Mouse (Mus musculus) small intestine, adult 2 months (tissue): ENCODE results near the gene Rngtt.
A peak's percentile ranks its signal among the peaks of the same experiment; 100 is the strongest.

Experiments used
- CTCF ChIP-seq: fragments of 200-500 bp; IDR thresholded peaks from 2 replicates; pipeline ENCODE4 v1.5.1; 2012; ENCODE audit warnings: low read depth, mild to moderate bottlenecking, control low read depth, inconsistent platforms, low read length, moderate library complexity, mixed read lengths; ENCODE audit not compliant: insufficient replicate concordance, insufficient read length; ENCODE audit errors: extremely low read depth
- POLR2A ChIP-seq: fragments of 200-500 bp; IDR thresholded peaks from 2 replicates; pipeline ENCODE4 v1.6.1; 2012; ENCODE audit warnings: low read depth, mild to moderate bottlenecking, control low read depth, inconsistent platforms, low read length, moderate library complexity

DNA sequence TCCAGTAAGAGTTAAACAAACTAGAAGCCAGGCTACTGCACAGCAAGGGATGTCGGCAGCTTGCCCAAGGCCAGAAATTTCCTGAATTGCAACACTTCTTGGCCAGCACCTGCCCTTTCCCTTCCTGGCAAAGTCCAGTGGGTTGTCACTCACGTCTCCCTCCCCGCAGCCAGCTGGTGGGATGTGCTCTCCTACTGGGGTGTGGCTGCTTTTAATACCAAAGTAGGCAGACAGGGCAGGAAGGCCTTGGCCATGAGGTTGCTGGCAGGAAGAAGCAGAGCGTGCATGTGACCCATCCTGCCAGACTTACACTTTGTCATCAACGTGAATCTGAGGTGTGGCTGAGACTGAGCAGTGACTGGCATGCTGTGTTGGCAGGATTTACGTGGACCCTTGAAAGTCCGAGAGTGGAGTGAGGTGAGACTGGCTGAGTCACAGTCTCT lies 48.8 kb upstream of the Rngtt start:
- TF ChIP-seq CTCF (peak; percentile 25; the same call in 1 of the 2 replicates), POLR2A (peak; percentile 30; the same call in 1 of the 2 replicates)
